Mouse (Mus musculus) MEL (cell line): ENCODE measurements around the gene Thsd4.

ENCODE experiments used
- BHLHE40 ChIP-seq: IDR thresholded peaks from 2 replicates; pipeline ENCODE4 v1.6.1; 2012; ENCODE audit warnings: low read depth, mild to moderate bottlenecking, inconsistent platforms, low read length, improper control_type of control experiment, borderline replicate concordance
- CTCF ChIP-seq, 3 experiments: IDR thresholded peaks in 2 of 3; conservative IDR thresholded peaks in 1 of 3; 2 replicates each; pipeline ENCODE4 v1.5.1; 2011 to 2012; ENCODE audit warnings: low read length in 3 of 3, low read depth in 2 of 3, mild to moderate bottlenecking in 2 of 3, improper control_type of control experiment in 1 of 3, inconsistent platforms in 1 of 3, mixed read lengths in 1 of 3, moderate library complexity in 1 of 3; ENCODE audit not compliant: control insufficient read depth in 1 of 3, insufficient read depth in 1 of 3, poor library complexity in 1 of 3, severe bottlenecking in 1 of 3
- ETS1 ChIP-seq: IDR thresholded peaks from 2 replicates; pipeline ENCODE4 v1.6.1; 2012; ENCODE audit warnings: low read depth, mild to moderate bottlenecking, inconsistent platforms, low read length, improper control_type of control experiment, moderate library complexity
- KAT2A ChIP-seq: conservative IDR thresholded peaks from 2 replicates; pipeline ENCODE4 v1.6.1; 2012; ENCODE audit warnings: low read depth, low read length, improper control_type of control experiment, inconsistent platforms
- MXI1 ChIP-seq: IDR thresholded peaks from 2 replicates; pipeline ENCODE4 v1.6.1; 2011; ENCODE audit warnings: mild to moderate bottlenecking, low read depth, low read length, improper control_type of control experiment
- MYB ChIP-seq: IDR thresholded peaks from 2 replicates; pipeline ENCODE4 v1.6.1; 2011; ENCODE audit warnings: mild to moderate bottlenecking, low read depth, low read length, improper control_type of control experiment
- NRF1 ChIP-seq: IDR thresholded peaks from 2 replicates; pipeline ENCODE4 v1.6.1; 2014; ENCODE audit warnings: low read depth, mild to moderate bottlenecking, inconsistent platforms, low read length, improper control_type of control experiment, moderate library complexity; ENCODE audit not compliant: poor library complexity, insufficient read depth, severe bottlenecking
- POLR2A ChIP-seq, 2 experiments: IDR thresholded peaks; 2 replicates each; pipeline ENCODE4 v1.6.1; 2011 to 2012; ENCODE audit warnings: low read length in 2 of 2, mild to moderate bottlenecking in 2 of 2, control low read depth in 1 of 2, improper control_type of control experiment in 1 of 2, low read depth in 1 of 2, moderate library complexity in 1 of 2; ENCODE audit not compliant: control insufficient read depth in 1 of 2, insufficient read depth in 1 of 2, poor library complexity in 1 of 2
- POLR2AphosphoS2 ChIP-seq: IDR thresholded peaks from 2 replicates; pipeline ENCODE4 v1.6.1; 2011; ENCODE audit warnings: low read length, improper control_type of control experiment
- POLR2AphosphoS5 ChIP-seq: IDR thresholded peaks from 2 replicates; pipeline ENCODE4 v1.6.1; 2012; ENCODE audit warnings: low read depth, borderline replicate concordance, mild to moderate bottlenecking, inconsistent platforms, low read length, moderate library complexity, mixed read lengths
- RCOR1 ChIP-seq: IDR thresholded peaks from 2 replicates; pipeline ENCODE4 v1.6.1; 2012; ENCODE audit warnings: low read depth, mild to moderate bottlenecking, inconsistent platforms, low read length, improper control_type of control experiment

- TF ChIP-seq BHLHE40 (no peak), CTCF (IDR thresholded peaks at IDR 0.05 in 2 of 3, conservative IDR thresholded peaks at IDR 0.05 in 1 of 3; ENCODE audit: control insufficient read depth in 1 of 3, insufficient read depth in 1 of 3, low read depth in 2 of 3, low read length in 3 of 3, poor library complexity in 1 of 3, severe bottlenecking in 1 of 3) (no peak), POLR2AphosphoS5 (no peak), MYB (no peak), POLR2A (IDR thresholded peaks at IDR 0.05; ENCODE audit: control insufficient read depth in 1 of 2, insufficient read depth in 1 of 2, low read depth in 1 of 2, low read length in 2 of 2, poor library complexity in 1 of 2) (no peak), NRF1 (no peak), KAT2A (no peak), POLR2AphosphoS2 (no peak), ETS1 (no peak), MXI1 (no peak), RCOR1 (no peak)
Measured at GRCm38 (mm10) chr9:60092428-60092827, 429.4 kb downstream of the Thsd4 start.
